Mouse (Mus musculus): Measurements from ENCODE around the gene Sycp1. TPM values are rescaled to one million over a fixed set of nuclear protein-coding genes. Genes with fewer than 3 reads are reported as not detected.

Gene Sycp1
- 0.11 TPM in 1 of 2 replicates, not detected in the other for total RNA-seq (2021)
- long read RNA-seq, experiment 1: 0 reads
- long read RNA-seq, experiment 2: 0 reads

GRCm38 (mm10) chr3:102935451-102936354 lies at the start of gene Sycp1:
Gene Sycp1 (minus strand): TSS chr3:102936100.
- no peak for DNase-seq

GRCm38 (mm10) chr3:102980349-102980736 lies 44.4 kb upstream of the Sycp1 start:
- DNase-seq: no peak

GRCm38 (mm10) chr3:102979550-102980348 lies 43.8 kb upstream of the Sycp1 start:
- no peak for DNase-seq

- no peak for DNase-seq
Observed at GRCm38 (mm10) chr3:102976906-102977305, 41.0 kb upstream of the Sycp1 start.

- DNase-seq: no peak
Observed at GRCm38 (mm10) chr3:102970508-102970907, 34.6 kb upstream of the Sycp1 start.

- DNase-seq: no peak
Observed at GRCm38 (mm10) chr3:102970067-102970466, 34.2 kb upstream of the Sycp1 start.

GRCm38 (mm10) chr3:102964033-102964432 lies 28.1 kb upstream of the Sycp1 start, which contains the start of gene Nr1h5:
Gene Nr1h5 (minus strand): TSS chr3:102964133.
- no peak for DNase-seq

- no peak for DNase-seq
Observed at GRCm38 (mm10) chr3:102955596-102955995, 19.7 kb upstream of the Sycp1 start.

GRCm38 (mm10) chr3:102955143-102955542 lies 19.2 kb upstream of the Sycp1 start:
- no peak for DNase-seq

- no peak for DNase-seq
Observed at GRCm38 (mm10) chr3:102954476-102954875, 18.6 kb upstream of the Sycp1 start.

GRCm38 (mm10) chr3:102946861-102947260 lies 11.0 kb upstream of the Sycp1 start:
- DNase-seq: no peak

- DNase-seq: no peak
Observed at GRCm38 (mm10) chr3:102946312-102946711, 10.4 kb upstream of the Sycp1 start.

GRCm38 (mm10) chr3:102938100-102938499 lies 2.2 kb upstream of the Sycp1 start:
- no peak for DNase-seq

GRCm38 (mm10) chr3:102899136-102899535 lies 36.8 kb downstream of the Sycp1 start:
- no peak for DNase-seq

GRCm38 (mm10) chr3:102880529-102880928 lies 55.4 kb downstream of the Sycp1 start:
- DNase-seq: no peak

- DNase-seq: no peak
Observed at GRCm38 (mm10) chr3:102848661-102849060, 87.2 kb downstream of the Sycp1 start.

- DNase-seq: no peak
Observed at GRCm38 (mm10) chr3:102842386-102842785, 93.5 kb downstream of the Sycp1 start.

GRCm38 (mm10) chr3:102803937-102804336 lies 132.0 kb downstream of the Sycp1 start:
- peak; percentile 84 for DNase-seq

- no peak for DNase-seq
Observed at GRCm38 (mm10) chr3:102787369-102787768, 148.5 kb downstream of the Sycp1 start.

GRCm38 (mm10) chr3:102782618-102783017 lies 153.3 kb downstream of the Sycp1 start, which contains the start of gene Tshb:
Gene Tshb (minus strand): TSS chr3:102782718.
- no peak for DNase-seq

GRCm38 (mm10) chr3:102773018-102773417 lies 162.9 kb downstream of the Sycp1 start:
- no peak for DNase-seq

Data from adrenal gland, postnatal 14 days (tissue).